Mouse (Mus musculus) urinary bladder, postnatal 10 days (tissue): ENCODE results near the gene Magea6.
"Not testable (repeated sequence)": the region's sequence is repeated elsewhere in the genome, so short reads cannot be mapped to it uniquely, and the experiment has no call there.

Source experiments
- DNase-seq: peaks from one replicate; pipeline ENCODE4 v3.0.0; 2022; ENCODE audit warnings: low spot score

Gene Magea6

GRCm38 (mm10) chrX:154935887-154936286, at the start of gene Magea6:
Gene Magea6 (minus strand): TSS chrX:154935987.
- not testable (repeated sequence) for DNase-seq

- DNase-seq: not testable (repeated sequence)
Measured at GRCm38 (mm10) chrX:154949405-154949804, 13.6 kb upstream of the Magea6 start, which contains the start of gene Magea3. Gene Magea3 (minus strand): TSS chrX:154949505.

- DNase-seq: not testable (repeated sequence)
Measured at GRCm38 (mm10) chrX:154890167-154890566, 45.6 kb downstream of the Magea6 start, which contains the start of gene Cldn34b1. Gene Cldn34b1 (minus strand): TSS chrX:154890267.
